Mouse (Mus musculus): ENCODE results near the gene Kif23.

DNA sequence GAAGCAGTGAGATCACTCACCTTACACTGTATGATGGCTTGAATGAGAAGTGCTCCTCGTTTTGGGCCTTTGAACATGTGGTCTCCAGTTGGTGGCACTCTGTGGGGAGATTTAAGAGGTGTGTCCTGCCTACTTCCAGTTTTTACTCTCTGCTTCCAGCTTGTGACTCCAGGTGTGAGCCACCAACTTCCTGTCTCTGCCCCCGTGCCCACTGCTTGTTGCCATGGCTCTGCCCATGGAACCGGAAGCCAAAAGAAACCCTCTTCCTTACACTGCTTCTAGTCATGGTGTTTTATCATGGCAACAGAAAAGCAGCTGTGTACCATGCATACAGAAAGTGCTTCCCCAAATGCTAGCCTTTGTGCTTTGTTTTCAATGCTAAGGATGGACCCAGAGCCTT lies 64.4 kb downstream of the Kif23 start:
- TF ChIP-seq CTCF (conservative IDR thresholded peaks at IDR 0.05; ENCODE audit: insufficient read depth, insufficient read length, low read depth, low read length) (no peak), POLR2A (IDR thresholded peaks at IDR 0.05; ENCODE audit: low read depth, low read length) (no peak)
